Mouse (Mus musculus) limb, embryonic 14.5 days (tissue): ENCODE data around the gene Hist3h2ba. TPM values are rescaled to one million over a fixed set of nuclear protein-coding genes. Genes with fewer than 3 reads are reported as not detected.

Experiments
- ATAC-seq: fragments of 200-750 bp; cut with Nextera tagmentation; 2 replicates; pipeline ENCODE4 v1.8.0; 2017; ENCODE audit warnings: low read depth, moderate number of reproducible peaks, moderate TSS enrichment; ENCODE audit not compliant: low FRiP score
- DNase-seq: peaks from one replicate; pipeline ENCODE4 v3.0.0-alpha.2; 2015; ENCODE audit warnings: low spot score
- H3K27ac ChIP-seq: fragments of 300-500 bp; sonication (generic); replicated peaks from 2 replicates; pipeline ENCODE4 v1.5.1; 2014; ENCODE audit warnings: low read depth, mild to moderate bottlenecking, low read length, moderate library complexity, mixed read lengths
- H3K27me3 ChIP-seq: fragments of 300-500 bp; sonication (generic); 2 replicates; pipeline ENCODE4 v1.6.1; 2014; ENCODE audit warnings: low read length, mixed read lengths; ENCODE audit not compliant: control insufficient read depth, insufficient read depth
- H3K36me3 ChIP-seq: fragments of 300-500 bp; sonication (generic); 2 replicates; pipeline ENCODE4 v1.6.1; 2014; ENCODE audit warnings: mild to moderate bottlenecking, low read length, moderate library complexity, mixed read lengths; ENCODE audit not compliant: control insufficient read depth, insufficient read depth
- H3K4me1 ChIP-seq: fragments of 300-500 bp; sonication (generic); 2 replicates; pipeline ENCODE4 v1.6.1; 2014; ENCODE audit warnings: antibody characterized with exemption, low read length, mixed read lengths; ENCODE audit not compliant: control insufficient read depth, insufficient read depth
- H3K4me2 ChIP-seq: fragments of 300-500 bp; sonication (generic); replicated peaks from 2 replicates; pipeline ENCODE4 v1.6.1; 2014; ENCODE audit warnings: low read depth, mild to moderate bottlenecking, low read length, moderate library complexity; ENCODE audit not compliant: severe bottlenecking
- H3K4me3 ChIP-seq: fragments of 300-500 bp; sonication (generic); replicated peaks from 2 replicates; pipeline ENCODE4 v1.5.1; 2014; ENCODE audit warnings: low read length
- H3K9ac ChIP-seq: fragments of 300-500 bp; sonication (generic); 2 replicates; pipeline ENCODE4 v1.6.1; 2014; ENCODE audit warnings: mild to moderate bottlenecking, low read depth, low read length, moderate library complexity; ENCODE audit not compliant: severe bottlenecking
- H3K9me3 ChIP-seq: fragments of 300-500 bp; sonication (generic); 2 replicates; pipeline ENCODE4 v1.6.1; 2016; ENCODE audit warnings: low read length; ENCODE audit not compliant: control insufficient read depth
- POLR2A ChIP-seq: fragments of 200-500 bp; IDR thresholded peaks from 2 replicates; pipeline ENCODE4 v1.8.0; 2012; ENCODE audit warnings: inconsistent platforms, mild to moderate bottlenecking, moderate library complexity, borderline replicate concordance; ENCODE audit not compliant: insufficient read depth, insufficient read length; ENCODE audit errors: extremely low read depth
- WGBS: fragments of 180-500 bp; shearing (Covaris S2); extraction: QIAGEN DNeasy Blood & Tissue Kit; methylation state at CpG from one replicate; pipeline ENCODE4 v1.1.7; 2014; 5-methylcytosine and 5-hydroxymethylcytosine counted together
- polyA plus RNA-seq, 2 experiments: library from polyadenylated mRNA; depleted of rRNA in 1 of 2; stranded (reverse) in 1 of 2; unstranded in 1 of 2; fragments of >200 nt; fragmentation: Nextera tagmentation in 1 of 2; extraction: Ambion mirVana in 1 of 2; gene quantifications; 2 replicates each; pipeline versions ENCODE4 v1.2.1 to v1.2.3; 2012 to 2014

Hist3h2ba gene
- polyA plus RNA-seq, 2 experiments = 14.6 to 81.5 TPM

GRCm38 (mm10) chr11:58968551-58968950 is 19.8 kb downstream of the Hist3h2ba start:
- Histone ChIP-seq H3K27ac (no peak overlapping the region), H3K27me3 (no peaks in the 10 kb centered on the region), H3K9ac (no peak overlapping the region), H3K4me1 (no peaks in the 10 kb centered on the region), H3K9me3 (no peaks in the 10 kb centered on the region), H3K4me3 (no peak overlapping the region), H3K4me2 (no peak overlapping the region), H3K36me3 (peaks cover 16% of the 10 kb centered on the region)
- TF ChIP-seq POLR2A = no peak
- 72% methylated on average over 7 of the region's 7 CpGs for WGBS
- DNase-seq = no peak
- no peak for ATAC-seq

DNA sequence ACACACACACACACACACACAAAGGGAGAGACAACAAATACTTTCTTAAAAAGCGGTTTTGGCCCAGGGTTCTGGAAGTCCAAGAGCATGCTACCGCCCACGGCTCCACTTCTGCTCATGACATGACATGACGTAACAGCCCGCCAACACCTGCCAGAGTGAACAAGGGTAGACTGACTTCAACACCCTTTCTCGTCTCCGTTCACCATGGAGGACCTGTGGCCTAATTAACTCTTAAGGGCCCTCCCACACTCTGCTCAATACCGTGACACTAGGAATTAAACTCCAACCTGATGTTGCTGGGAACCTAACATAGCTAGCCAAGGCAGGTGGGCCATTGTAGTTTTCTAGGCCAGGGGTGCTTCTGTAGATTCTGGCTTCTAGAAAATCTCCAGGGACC is 20.3 kb downstream of the Hist3h2ba start:
- DNase-seq = no peak
- no peak for TF ChIP-seq POLR2A
- ATAC-seq = no peak
- WGBS = 88% methylated on average over 8 of the region's 8 CpGs
- Histone ChIP-seq H3K4me1 (no peaks in the 10 kb centered on the region), H3K27ac (no peak overlapping the region), H3K36me3 (peaks cover 16% of the 10 kb centered on the region), H3K4me2 (no peak overlapping the region), H3K9me3 (no peaks in the 10 kb centered on the region), H3K27me3 (no peaks in the 10 kb centered on the region), H3K4me3 (no peak overlapping the region), H3K9ac (no peak overlapping the region)

DNA sequence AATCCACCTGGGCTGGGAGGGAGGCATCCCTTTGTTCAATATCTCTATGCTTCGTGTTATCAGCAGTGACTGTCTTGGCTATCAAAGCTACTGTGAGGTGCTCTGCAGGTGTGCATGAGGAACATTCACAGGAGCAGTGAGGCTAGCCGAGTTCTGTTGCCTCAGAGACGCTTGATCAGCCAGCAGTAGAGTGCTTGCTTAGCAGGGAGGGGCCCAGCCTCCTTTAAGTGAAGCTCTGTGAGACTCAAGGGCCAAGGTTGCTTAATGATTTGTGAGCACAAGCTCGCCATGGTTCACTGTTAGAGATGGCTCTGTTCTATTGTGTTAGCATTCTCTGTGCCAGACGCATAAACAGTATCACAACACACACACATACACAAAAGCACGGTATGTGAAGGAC is 20.9 kb downstream of the Hist3h2ba start:
- no peak for DNase-seq
- H3K27ac ChIP-seq = no peak overlapping the region
- no peaks in the 10 kb centered on the region for H3K27me3 ChIP-seq
- no peak overlapping the region for H3K4me3 ChIP-seq
- no peak for ATAC-seq
- no peaks in the 10 kb centered on the region for H3K4me1 ChIP-seq
- 75% methylated on average over 6 of the region's 6 CpGs for WGBS
- H3K9ac ChIP-seq = no peak overlapping the region
- H3K9me3 ChIP-seq = no peaks in the 10 kb centered on the region
- no peak for TF ChIP-seq POLR2A
- peaks cover 16% of the 10 kb centered on the region for H3K36me3 ChIP-seq
- no peak overlapping the region for H3K4me2 ChIP-seq

DNA sequence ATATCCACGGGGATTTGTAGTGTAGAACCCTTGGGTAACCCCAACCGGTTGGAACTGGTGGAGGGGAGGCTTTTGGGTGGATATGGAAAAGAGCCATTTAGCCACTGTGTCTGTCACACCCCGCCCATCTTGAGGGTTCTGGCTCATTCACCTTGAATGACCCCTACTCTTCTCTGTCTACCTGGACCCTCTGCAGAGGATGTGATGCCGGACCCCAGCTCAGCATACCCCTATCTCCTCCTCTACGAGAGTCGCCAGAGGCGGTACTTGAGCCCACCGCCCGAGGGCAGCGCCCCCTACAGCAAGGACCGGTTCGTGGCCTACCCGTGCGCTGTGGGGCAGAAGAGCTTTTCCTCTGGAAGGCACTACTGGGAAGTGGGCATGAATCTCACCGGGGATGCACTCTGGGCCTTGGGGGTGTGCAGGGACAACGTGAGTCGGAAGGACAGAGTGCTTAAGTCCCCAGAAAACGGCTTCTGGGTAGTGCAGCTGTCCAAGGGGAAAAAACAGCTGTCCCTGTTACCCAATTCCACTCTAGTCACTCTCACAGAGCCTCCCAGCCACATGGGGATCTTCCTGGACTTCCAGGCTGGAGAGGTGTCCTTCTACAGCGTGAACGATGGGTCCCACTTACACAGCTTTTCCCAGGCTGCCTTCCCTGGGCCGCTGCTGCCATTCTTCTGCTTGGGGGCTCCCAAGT is 22.3 kb downstream of the Hist3h2ba start:
- Histone ChIP-seq H3K9ac (no peak overlapping the region), H3K36me3 (peaks cover 16% of the 10 kb centered on the region), H3K27me3 (no peaks in the 10 kb centered on the region), H3K4me1 (no peaks in the 10 kb centered on the region), H3K27ac (no peak overlapping the region), H3K4me3 (no peak overlapping the region), H3K4me2 (no peak overlapping the region), H3K9me3 (no peaks in the 10 kb centered on the region)
- DNase-seq (no peak), ATAC-seq (no peak)
- WGBS = 92% methylated on average over 21 of the region's 21 CpGs
- TF ChIP-seq POLR2A = no peak

DNA sequence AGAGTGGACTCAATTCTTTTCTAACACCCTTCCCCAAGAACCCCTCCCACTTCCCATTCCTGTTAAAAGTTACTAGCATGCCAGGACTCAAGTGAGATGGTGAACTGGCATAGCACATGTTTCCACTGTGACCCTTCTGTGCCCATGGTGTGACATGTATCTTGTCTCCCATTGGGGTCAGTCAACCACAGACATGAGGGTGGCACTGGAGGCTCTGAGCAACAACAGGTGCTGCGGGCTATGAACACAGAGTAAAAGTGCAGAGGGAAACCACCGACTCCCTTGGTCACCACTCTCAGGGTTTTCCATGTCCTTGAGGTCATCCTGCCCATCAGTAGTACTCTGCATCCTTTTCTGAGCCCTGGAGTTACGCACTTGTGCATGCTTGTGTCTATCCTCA is 23.1 kb downstream of the Hist3h2ba start:
- WGBS = 96% methylated on average over 3 of the region's 3 CpGs
- Histone ChIP-seq H3K27me3 (no peaks in the 10 kb centered on the region), H3K4me1 (no peaks in the 10 kb centered on the region), H3K36me3 (peaks cover 16% of the 10 kb centered on the region), H3K9me3 (no peaks in the 10 kb centered on the region), H3K4me3 (no peak overlapping the region), H3K9ac (no peak overlapping the region), H3K4me2 (no peak overlapping the region), H3K27ac (no peak overlapping the region)
- ATAC-seq (no peak), DNase-seq (no peak)
- no peak for TF ChIP-seq POLR2A

DNA sequence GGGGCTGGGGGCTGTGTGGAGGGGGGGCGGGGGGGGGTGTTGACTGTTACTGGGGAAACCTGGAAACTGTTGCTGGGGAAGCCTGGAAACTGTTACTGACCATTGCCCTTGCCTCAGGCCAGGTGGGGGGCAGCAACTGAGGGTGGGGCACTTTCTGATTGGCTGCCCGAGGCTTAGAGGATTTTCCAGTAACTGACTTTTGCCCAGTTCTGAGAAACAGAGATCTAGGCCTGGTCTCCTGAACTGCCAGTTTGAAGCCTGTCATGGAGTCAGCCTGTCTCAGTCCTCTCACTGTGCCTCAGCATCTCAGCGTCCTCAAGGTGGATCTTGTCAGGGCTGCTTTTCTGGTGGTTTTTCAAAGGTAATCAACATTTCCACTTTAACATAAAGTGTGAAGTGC is 25.7 kb downstream of the Hist3h2ba start:
- DNase-seq = no peak
- Histone ChIP-seq H3K9ac (no peak overlapping the region), H3K27ac (no peak overlapping the region), H3K36me3 (peaks cover 16% of the 10 kb centered on the region), H3K27me3 (no peaks in the 10 kb centered on the region), H3K9me3 (no peaks in the 10 kb centered on the region), H3K4me3 (no peak overlapping the region), H3K4me2 (no peak overlapping the region), H3K4me1 (peaks cover 7% of the 10 kb centered on the region)
- ATAC-seq = no peak
- WGBS = 88% methylated on average over 3 of the region's 3 CpGs
- no peak for TF ChIP-seq POLR2A
